Mouse (Mus musculus): Measurements from ENCODE around the gene Exoc7. TPM values are rescaled to one million over a fixed set of nuclear protein-coding genes. Genes with fewer than 3 reads are reported as not detected.

Gene Exoc7
- polyA plus RNA-seq, 1 experiment from 2014 or later = 113 TPM

DNA sequence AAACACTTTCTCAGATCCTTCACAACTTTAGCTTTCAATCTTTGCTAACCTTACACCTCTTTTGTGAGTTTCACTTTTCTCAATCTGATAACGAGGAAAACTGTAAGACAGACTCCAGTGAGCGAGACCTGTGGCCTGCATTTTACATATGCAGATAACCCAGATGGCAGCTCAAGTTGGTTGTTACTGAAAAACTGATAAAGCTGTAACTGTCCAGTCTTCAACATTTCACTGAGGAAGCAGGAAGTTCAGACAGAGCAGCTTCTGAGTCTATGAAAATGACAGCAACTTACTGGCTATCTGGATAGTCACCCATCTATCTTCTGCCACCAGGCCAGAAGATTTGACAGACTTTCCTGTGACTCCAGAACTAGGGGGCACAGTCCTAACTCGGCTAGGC is 2.6 kb upstream of the Exoc7 start:
- H3K4me1 ChIP-seq = peaks cover 22% of the 10 kb centered on the region
- 81% methylated on average over 3 of the region's 3 CpGs for WGBS
- H3K4me3 ChIP-seq (replicated peaks) = no peak overlapping the region
- H3K27me3 ChIP-seq (replicated peaks) = no peaks in the 10 kb centered on the region
- H3K9me3 ChIP-seq (replicated peaks) = no peaks in the 10 kb centered on the region
- H3K36me3 ChIP-seq = peaks cover 6% of the 10 kb centered on the region
- no peak for ATAC-seq (ENCODE audit: low FRiP score)
- H3K27ac ChIP-seq (replicated peaks) = no peak overlapping the region
- H3K9ac ChIP-seq (replicated peaks) = no peak overlapping the region
- no peak overlapping the region for H3K4me2 ChIP-seq

DNA sequence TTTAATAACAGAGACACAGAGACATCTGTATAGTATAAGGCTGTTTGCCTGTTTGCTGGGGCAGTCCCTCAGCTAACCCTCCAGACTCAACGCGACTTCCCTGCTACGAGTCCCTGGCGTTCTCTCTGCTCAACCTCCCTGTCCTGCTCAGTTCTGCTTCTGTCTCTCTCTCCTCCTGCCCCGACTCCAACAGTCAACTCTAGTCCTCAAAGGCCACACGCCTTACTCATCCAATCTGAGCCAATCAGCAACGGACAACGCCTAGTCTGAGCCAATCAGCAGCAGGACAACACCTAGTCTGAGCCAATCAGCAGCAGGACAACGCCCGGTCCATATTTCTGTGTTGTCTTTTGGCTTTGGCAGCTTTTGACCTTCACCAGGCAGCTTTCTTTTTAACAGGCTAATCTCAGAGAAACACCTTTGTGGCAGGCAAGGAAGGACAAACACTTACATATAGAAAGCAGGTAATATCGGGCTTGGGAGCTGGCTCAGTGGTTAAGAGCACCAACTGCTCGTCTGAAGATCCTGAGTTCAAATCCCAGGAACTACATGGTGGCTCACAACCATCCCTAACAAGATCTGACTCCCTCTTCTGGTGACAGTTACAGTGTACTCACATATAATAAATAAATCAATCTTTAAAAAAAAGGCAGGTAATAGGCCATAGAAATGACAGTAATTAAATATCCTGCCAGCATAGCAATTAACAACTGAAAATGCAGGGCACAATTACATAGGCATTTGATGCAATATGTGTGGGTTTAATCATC is 914 bp upstream of the Exoc7 start:
- Histone ChIP-seq H3K36me3 (peaks cover 23% of the 10 kb centered on the region), H3K27ac (replicated peaks) (no peak overlapping the region), H3K9ac (replicated peaks) (no peak overlapping the region), H3K4me2 (no peak overlapping the region), H3K4me1 (peaks cover 22% of the 10 kb centered on the region), H3K27me3 (replicated peaks) (no peaks in the 10 kb centered on the region), H3K9me3 (replicated peaks) (no peaks in the 10 kb centered on the region), H3K4me3 (replicated peaks) (no peak overlapping the region)
- ATAC-seq (ENCODE audit: low FRiP score) = no peak
- WGBS = 93% methylated on average over 12 of the region's 12 CpGs

DNA sequence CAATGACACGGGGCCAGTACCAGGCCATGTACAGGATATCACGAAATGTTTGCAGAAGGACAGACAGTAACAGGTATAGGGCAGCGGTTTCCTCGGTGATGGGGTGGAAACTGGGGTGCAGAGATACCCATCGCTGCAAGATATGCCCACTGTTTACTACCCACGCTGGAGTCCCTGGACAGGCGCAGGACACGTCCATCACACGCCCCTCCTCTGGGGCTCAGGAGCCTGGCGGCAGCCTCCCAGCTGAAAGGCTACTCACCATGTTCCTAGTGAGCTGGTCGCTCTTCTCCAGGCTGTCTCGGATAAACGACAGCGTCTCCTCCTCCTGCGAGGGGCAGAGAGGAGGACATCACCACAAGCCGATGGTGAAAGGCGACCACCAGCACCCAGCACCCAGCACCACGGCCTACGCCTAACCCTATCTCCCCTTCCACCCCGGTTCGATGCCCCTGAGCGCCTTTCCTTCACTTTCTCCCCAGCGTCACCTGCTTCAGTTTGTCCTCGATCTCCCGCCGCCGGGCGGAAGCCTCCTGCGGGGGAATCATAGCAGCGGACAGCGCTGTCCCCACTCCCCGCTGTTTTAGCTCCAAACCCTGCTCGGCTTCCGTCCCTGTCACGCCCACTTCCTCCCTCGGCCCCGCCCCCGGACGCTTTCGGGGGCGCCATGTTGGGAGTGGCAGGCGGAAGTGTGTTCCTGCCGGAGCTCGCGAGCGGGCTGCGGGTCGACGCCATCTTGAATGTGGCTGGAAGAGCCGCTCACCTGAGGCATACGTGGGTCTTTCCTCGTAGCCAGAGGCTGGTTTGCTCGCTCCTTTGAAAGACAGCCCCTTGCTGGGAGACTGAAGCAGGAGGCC is 679 bp downstream of the Exoc7 start:
- Histone ChIP-seq H3K9ac (replicated peaks) (peak overlapping the region; percentile 79), H3K27ac (replicated peaks) (peak overlapping the region; percentile 70), H3K4me3 (replicated peaks) (peak overlapping the region; percentile 73), H3K9me3 (replicated peaks) (no peaks in the 10 kb centered on the region), H3K4me1 (peaks cover 21% of the 10 kb centered on the region), H3K4me2 (peak overlapping the region; percentile 71), H3K36me3 (peaks cover 39% of the 10 kb centered on the region), H3K27me3 (replicated peaks) (no peaks in the 10 kb centered on the region)
- WGBS = 2% methylated on average over 53 of the region's 53 CpGs
- peak; percentile 94 for ATAC-seq (ENCODE audit: low FRiP score)

DNA sequence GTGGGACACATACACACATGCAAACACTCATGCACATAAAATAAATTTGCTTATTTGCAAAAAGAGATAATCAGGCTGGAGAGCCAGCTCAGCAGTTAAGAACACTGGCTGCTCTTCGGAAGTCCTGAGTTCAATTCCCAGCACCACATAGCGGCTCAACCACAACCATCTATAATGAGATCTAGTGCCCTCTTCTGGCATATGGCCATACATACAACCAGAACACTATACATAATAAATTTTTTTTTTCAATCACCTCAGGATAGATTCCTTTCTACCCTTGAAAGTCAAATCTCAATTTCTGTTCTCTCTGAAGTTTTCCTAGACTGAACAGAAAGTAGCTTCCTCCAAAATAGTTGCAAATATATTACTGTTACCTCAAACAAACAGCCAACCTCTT is 1.6 kb downstream of the Exoc7 start:
- no peaks in the 10 kb centered on the region for H3K9me3 ChIP-seq (replicated peaks)
- peak overlapping the region; percentile 73 for H3K4me3 ChIP-seq (replicated peaks)
- no peak overlapping the region for H3K27ac ChIP-seq (replicated peaks)
- no peaks in the 10 kb centered on the region for H3K27me3 ChIP-seq (replicated peaks)
- no peak for ATAC-seq (ENCODE audit: low FRiP score)
- peak overlapping the region; percentile 79 for H3K9ac ChIP-seq (replicated peaks)
- 100% methylated on average over 2 of the region's 2 CpGs for WGBS
- peaks cover 48% of the 10 kb centered on the region for H3K36me3 ChIP-seq
- H3K4me1 ChIP-seq = peaks cover 16% of the 10 kb centered on the region
- H3K4me2 ChIP-seq = peak overlapping the region; percentile 71

DNA sequence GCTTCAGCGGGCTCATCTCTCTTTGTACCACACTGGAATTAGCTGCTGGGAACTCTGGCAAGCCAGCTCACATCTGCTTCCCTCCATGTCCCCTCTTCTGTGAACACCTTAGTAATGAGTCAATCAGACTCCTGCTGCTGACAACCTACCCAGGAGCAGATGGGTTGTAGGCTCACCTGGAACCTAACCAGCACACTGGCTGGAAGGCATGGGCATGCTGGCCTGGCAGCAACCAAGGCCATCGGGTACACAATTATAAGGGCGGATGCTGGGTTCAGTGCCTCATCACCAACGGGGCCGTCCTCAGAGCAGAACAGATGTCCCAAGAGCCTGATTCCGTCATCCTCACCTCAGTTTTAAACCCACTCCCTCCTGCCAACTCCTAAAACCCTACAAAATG is 8.4 kb downstream of the Exoc7 start:
- Histone ChIP-seq H3K4me3 (replicated peaks) (no peak overlapping the region), H3K4me1 (no peaks in the 10 kb centered on the region), H3K9ac (replicated peaks) (no peak overlapping the region), H3K27ac (replicated peaks) (no peak overlapping the region), H3K9me3 (replicated peaks) (no peaks in the 10 kb centered on the region), H3K36me3 (peaks cover 94% of the 10 kb centered on the region), H3K27me3 (replicated peaks) (no peaks in the 10 kb centered on the region), H3K4me2 (no peak overlapping the region)
- 94% methylated on average over 6 of the region's 6 CpGs for WGBS
- ATAC-seq (ENCODE audit: low FRiP score) = no peak

DNA sequence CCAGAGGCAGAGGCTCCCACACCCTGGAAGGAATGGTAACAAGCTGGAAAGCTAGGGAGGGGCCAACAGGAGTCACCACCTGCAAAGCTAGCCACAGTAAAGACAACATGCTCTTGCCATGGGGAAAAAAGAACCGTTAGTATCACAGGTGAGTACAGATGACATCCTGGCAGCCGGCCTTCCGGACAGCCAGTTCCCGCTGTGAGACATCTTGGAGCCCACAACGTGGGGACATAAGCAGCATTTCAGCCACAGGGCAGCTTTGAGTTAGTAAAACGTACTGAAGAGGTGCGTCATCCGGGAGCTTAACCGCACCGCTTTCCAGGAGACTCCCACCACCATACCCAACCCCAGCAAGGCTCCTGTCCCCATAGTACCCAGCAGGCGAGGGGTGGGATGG is 8.8 kb downstream of the Exoc7 start:
- Histone ChIP-seq H3K27me3 (replicated peaks) (no peaks in the 10 kb centered on the region), H3K9me3 (replicated peaks) (no peaks in the 10 kb centered on the region), H3K4me1 (no peaks in the 10 kb centered on the region), H3K4me2 (no peak overlapping the region), H3K4me3 (replicated peaks) (no peak overlapping the region), H3K9ac (replicated peaks) (no peak overlapping the region), H3K27ac (replicated peaks) (no peak overlapping the region), H3K36me3 (peaks cover 92% of the 10 kb centered on the region)
- WGBS = 95% methylated on average over 11 of the region's 11 CpGs
- no peak for ATAC-seq (ENCODE audit: low FRiP score)

DNA sequence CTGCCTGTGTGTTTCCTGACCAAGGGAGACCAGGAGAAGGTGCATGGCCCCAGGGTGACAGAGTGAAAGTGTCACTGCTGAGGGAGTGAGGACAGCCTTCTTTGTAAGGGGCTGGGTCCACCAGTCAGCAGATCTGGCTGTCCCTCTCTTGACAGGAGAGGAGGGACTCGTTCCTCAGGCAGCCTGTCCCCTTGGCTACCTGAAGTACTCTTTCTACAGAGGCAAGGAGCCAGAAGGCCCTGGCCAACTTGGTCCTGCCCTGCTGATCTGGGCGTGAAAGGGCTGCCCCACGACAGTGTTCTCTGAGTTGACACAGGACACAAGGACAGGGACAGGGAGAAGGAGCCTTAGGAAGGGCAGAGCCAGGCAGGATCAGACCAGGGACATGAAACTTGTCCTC is 10.0 kb downstream of the Exoc7 start:
- ATAC-seq (ENCODE audit: low FRiP score) = no peak
- 86% methylated on average over 3 of the region's 3 CpGs for WGBS

DNA sequence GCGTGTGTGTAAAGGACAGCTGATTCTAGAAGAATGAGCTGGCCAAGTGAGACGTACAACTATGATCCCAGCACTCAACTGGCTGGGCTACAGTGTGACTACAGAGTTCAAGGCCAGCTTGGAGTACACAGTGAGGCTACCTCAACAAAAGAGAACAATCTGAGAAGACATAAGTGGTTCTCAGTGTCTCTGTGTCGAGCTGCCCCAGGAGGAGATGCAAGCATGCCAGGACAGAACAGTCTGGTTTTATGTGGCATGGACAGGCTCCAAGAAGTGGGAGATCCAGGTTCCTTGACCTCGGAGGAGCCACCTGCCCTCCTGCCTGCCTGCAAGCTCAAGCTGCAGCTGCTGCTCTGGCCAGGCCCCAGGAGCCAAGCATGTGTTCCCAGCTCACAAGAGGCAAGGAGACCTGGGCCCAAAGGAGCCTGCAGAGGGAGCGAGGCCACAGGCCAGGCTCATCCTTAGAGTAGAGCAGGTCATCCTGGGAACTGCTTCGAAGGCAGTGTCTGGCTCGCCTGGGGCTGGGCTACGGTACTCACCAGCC is 10.8 kb downstream of the Exoc7 start:
- ATAC-seq (ENCODE audit: low FRiP score) = no peak
- no peaks in the 10 kb centered on the region for H3K4me1 ChIP-seq
- no peak overlapping the region for H3K4me3 ChIP-seq (replicated peaks)
- no peak overlapping the region for H3K9ac ChIP-seq (replicated peaks)
- H3K36me3 ChIP-seq = peaks cover 90% of the 10 kb centered on the region
- no peak overlapping the region for H3K4me2 ChIP-seq
- no peak overlapping the region for H3K27ac ChIP-seq (replicated peaks)
- no peaks in the 10 kb centered on the region for H3K9me3 ChIP-seq (replicated peaks)
- H3K27me3 ChIP-seq (replicated peaks) = no peaks in the 10 kb centered on the region
- WGBS = 88% methylated on average over 8 of the region's 8 CpGs

More for the DNA sequence above, 10.0 kb downstream of the Exoc7 start:
- Histone ChIP-seq H3K36me3 (peaks cover 90% of the 10 kb centered on the region), H3K4me1 (no peaks in the 10 kb centered on the region), H3K27ac (replicated peaks) (no peak overlapping the region), H3K9me3 (replicated peaks) (no peaks in the 10 kb centered on the region), H3K9ac (replicated peaks) (no peak overlapping the region), H3K4me3 (replicated peaks) (no peak overlapping the region), H3K4me2 (no peak overlapping the region), H3K27me3 (replicated peaks) (no peaks in the 10 kb centered on the region)

DNA sequence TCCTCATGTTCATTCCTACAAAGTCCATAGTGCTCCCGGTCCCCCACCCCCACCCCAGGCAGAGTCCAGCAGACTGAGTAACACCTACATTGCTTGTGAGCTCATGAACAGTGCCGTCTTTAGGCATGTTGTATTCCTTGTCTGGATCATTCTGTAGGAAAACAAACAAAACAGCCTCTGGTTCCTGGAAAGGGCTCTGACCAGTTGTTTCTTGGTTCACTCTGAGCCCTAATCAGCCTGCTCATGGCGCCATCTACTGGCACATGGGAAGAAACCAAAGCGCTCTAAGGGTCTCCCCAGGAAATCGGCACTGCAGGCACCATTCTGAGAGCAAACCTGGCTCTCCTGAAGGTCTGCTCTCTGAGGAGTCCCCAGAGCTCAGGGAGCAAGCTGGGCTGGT is 12.7 kb downstream of the Exoc7 start:
- no peak overlapping the region for H3K4me3 ChIP-seq (replicated peaks)

DNA sequence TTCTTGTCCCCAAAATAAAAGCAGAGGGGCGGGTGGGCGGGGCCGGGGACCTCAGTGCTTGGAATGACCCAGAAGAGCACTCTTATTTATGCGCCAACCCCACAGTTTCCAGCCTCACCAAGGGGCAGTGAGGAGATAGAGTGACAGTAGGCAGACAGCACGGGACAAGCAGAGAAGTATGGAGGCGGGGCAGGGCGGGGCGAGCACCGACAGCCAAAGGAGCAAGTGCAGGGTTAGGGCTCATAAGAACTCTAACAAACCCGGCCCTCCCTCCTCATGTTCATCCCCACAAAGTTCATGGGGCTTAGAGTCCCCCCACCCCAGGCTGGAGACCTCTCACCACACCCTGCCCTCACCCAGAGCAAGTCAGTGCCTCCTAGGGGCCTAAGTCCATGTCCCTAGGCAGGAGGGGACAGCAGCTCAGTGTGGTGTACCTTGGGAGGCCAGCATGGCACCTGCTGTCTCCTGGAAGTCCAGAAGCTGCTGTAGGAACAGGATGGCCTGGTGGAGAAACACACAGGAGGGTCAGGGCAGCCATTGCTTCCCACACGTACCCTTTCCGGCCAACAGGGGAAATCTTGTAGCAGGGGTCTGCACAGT is 13.4 kb downstream of the Exoc7 start:
- ATAC-seq (ENCODE audit: low FRiP score) = no peak
- 83% methylated on average over 12 of the region's 12 CpGs for WGBS
- Histone ChIP-seq H3K9me3 (replicated peaks) (no peaks in the 10 kb centered on the region), H3K36me3 (peaks cover 92% of the 10 kb centered on the region), H3K4me3 (replicated peaks) (no peak overlapping the region), H3K4me2 (no peak overlapping the region), H3K27me3 (replicated peaks) (no peaks in the 10 kb centered on the region), H3K9ac (replicated peaks) (no peak overlapping the region), H3K4me1 (no peaks in the 10 kb centered on the region), H3K27ac (replicated peaks) (no peak overlapping the region)

More for the DNA sequence above, 12.7 kb downstream of the Exoc7 start:
- no peak for ATAC-seq (ENCODE audit: low FRiP score)
- Histone ChIP-seq H3K27me3 (replicated peaks) (no peaks in the 10 kb centered on the region), H3K9me3 (replicated peaks) (no peaks in the 10 kb centered on the region), H3K36me3 (peaks cover 90% of the 10 kb centered on the region), H3K27ac (replicated peaks) (no peak overlapping the region), H3K4me1 (no peaks in the 10 kb centered on the region), H3K4me2 (no peak overlapping the region), H3K9ac (replicated peaks) (no peak overlapping the region)
- WGBS = 33% methylated on average over 5 of the region's 5 CpGs

DNA sequence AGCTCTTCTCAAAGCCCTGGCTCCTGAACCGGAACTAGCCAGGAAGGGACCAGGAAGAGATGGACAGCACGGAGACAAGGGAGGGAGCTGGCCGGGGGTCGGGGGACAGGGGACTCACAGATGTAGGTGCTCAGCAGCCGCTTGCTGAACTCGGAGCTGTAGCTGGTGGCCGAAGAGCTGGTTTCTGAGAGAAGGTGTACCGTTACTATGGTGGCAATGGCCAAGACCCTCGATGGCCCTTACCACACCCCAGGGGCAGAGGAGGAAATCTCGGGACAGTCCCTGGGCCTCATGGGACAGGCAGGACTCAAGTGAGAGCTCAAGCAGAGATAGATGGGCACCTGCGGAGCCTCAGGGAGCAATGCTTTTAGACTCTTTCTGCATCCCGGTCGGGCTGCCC is 14.6 kb downstream of the Exoc7 start:
- no peak overlapping the region for H3K9ac ChIP-seq (replicated peaks)
- no peak overlapping the region for H3K4me2 ChIP-seq
- H3K36me3 ChIP-seq = peaks cover 93% of the 10 kb centered on the region
- H3K27me3 ChIP-seq (replicated peaks) = no peaks in the 10 kb centered on the region
- no peak overlapping the region for H3K4me3 ChIP-seq (replicated peaks)
- WGBS = 94% methylated on average over 13 of the region's 13 CpGs
- no peak for ATAC-seq (ENCODE audit: low FRiP score)
- no peak overlapping the region for H3K27ac ChIP-seq (replicated peaks)
- no peaks in the 10 kb centered on the region for H3K9me3 ChIP-seq (replicated peaks)
- H3K4me1 ChIP-seq = no peaks in the 10 kb centered on the region

Data from neural tube, embryonic 15.5 days (tissue).